Mouse (Mus musculus) right cerebral cortex, adult 18-20 months (tissue): Measurements from ENCODE around the gene Prss44.
"Not testable (repeated sequence)": the region's sequence is repeated elsewhere in the genome, so short reads cannot be mapped to it uniquely, and the experiment has no call there.

Experiments
- DNase-seq: peaks from one replicate; pipeline ENCODE4 v3.0.0; 2022; ENCODE audit warnings: mixed read lengths

Gene Prss44

GRCm38 (mm10) chr9:110813789-110814188 lies at the start of gene Prss44:
Prss44 (plus strand) TSS chr9:110813994.
- DNase-seq, result no peak

GRCm38 (mm10) chr9:110772336-110772735 lies 41.5 kb upstream of the Prss44 start:
- no peak for DNase-seq

- no peak for DNase-seq
Observed at GRCm38 (mm10) chr9:110774403-110775268, 39.2 kb upstream of the Prss44 start.

DNA sequence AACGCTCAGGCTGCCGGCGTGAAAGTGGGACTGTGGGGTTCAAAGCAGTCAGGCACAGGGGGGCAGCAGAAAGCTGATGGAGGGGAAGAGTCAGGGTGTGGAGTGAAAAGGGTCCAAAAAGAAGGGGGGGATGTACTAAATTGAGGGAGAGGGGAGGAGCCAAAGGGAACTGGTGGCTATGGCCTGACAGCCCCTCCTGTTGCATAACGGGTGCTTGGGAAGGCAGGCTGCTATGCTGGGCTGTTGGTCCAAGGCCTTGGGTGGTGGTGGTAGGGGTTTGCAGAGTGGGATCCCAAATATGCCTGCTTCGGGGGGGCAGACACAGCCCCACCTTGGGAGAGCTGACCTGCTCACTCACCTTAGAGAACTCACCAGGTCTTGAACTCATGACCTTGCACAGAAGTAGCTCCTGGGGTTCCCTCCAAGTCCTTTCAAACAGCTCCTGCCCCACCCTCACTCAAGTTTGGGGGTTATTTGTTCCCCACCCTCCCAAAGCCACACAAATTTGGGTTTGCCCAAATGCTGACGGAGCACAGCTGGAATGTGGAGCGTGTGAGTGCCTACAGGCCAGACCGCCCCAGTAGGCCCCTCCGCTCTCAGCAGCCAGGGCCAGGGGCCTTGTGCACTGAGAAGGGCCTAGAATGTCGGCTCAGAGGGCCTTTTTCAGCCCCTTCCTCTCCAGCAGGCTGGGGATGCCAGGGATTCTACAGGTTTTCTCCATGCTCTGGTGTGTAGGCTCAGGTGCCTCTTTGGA lies 38.3 kb upstream of the Prss44 start:
- DNase-seq, result no peak

DNA sequence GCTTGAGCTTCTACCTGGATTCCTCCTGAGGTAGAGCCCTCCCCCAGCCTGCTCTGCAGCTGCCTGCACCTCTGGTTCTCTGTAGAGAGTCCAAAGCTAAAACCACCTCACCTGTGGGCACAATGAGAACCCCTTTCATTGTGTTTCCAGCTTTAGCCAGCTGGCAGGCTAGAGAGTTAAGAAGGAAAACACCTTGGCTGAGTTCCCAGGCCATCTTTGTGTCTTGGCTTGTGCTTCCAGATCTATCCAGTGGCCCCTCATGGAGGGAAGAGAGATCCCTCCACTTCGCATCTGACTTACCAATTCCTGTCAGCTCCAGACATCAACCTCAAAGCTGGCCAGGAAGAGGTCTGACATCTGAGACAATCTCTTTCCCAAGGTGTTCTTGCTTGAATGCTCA lies 35.7 kb upstream of the Prss44 start:
- no peak for DNase-seq

DNA sequence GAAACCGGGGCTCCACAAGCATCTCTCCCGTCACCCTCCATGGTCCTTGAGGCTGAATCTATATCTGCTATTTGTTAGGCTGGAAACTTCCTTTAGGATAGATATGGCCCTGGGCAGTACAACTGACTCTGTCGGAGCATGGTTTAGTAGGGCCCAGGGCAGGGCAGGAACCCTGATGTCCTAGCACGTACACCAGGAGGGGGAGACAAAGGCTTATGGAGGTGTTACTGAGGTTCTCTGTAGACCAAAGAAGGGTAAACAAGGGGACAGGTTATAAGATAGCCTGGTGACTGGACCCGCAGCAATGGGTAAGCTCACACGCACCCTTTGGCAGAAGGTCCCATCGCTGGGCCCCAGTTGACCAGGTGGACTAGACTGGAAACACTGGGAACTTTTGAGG lies 35.2 kb upstream of the Prss44 start:
- DNase-seq, result no peak

DNA sequence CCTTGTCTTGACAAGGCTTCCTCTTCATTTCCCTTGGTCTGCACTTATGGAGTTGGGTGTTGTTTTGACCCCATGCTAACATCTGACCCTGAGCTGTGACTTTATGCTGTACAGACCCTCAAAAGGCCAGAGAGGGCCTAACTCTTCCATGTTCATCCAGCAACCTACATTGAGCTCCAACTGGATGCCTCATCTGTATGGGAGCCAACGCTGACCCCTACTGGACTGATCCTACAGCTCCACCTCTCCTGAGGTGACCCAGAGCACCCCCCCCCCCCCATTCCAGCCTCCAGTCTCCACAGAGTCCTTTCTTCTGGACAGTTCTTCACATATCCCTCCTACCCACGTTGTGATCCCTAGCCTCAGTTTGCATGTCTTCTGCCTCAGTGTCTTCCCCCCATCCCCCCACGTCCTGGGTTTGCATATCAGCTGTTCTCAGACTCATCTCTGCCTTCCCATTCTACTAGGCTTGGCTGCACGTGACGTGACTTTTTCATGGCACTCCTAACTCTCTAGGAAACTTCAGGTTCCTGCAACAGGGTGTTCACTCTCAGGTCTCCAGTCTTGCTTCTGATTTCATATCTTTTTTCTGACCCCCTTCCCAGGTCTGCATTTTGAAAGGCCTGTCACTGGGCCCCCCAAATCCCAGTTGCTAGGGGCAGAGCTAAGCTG lies 34.4 kb upstream of the Prss44 start:
- no peak for DNase-seq

DNA sequence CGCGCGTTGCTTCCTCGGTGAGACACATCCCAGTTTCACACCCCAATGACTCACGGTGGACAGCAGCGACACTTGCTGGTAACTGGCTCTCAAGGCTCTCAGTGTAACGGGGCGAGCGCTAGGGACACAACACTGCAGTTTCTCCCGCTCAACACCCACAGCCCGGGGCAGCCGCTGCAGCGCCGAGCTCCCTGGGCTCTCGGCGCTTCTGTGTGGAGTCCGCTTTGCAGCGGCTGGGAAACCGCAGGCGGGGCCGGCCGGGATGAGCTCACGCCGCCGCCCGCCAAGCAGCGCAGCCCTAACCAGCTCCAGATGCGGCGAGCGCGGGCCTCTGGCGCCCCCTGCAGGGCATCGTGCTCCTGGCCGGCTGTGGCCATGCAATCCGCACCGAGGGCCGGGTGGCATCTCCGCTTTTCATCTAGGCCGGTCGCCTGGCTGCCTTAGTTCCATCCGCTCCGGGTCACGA lies 32.5 kb upstream of the Prss44 start:
- peak; percentile 94 for DNase-seq

DNA sequence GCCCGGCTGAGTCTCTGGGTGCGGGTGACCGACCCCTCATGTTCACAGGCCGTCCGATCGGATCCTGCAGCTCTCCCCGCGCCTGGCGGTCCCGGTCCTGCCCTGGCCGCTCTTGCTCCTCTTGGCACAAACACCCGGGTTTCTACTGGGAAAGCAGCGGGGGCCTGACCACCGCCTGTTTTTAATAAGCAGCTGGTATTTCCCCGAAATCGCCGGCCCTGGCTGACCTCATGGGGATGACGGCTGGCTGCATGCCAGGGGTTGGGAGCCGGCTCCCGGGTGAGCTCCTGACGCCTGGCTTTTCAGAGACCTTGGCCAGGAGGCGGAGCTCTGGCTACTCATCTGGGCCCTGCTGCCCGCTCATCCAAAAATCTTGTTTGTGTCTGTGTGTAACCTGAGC lies 32.1 kb upstream of the Prss44 start:
- DNase-seq, result peak; percentile 66

DNA sequence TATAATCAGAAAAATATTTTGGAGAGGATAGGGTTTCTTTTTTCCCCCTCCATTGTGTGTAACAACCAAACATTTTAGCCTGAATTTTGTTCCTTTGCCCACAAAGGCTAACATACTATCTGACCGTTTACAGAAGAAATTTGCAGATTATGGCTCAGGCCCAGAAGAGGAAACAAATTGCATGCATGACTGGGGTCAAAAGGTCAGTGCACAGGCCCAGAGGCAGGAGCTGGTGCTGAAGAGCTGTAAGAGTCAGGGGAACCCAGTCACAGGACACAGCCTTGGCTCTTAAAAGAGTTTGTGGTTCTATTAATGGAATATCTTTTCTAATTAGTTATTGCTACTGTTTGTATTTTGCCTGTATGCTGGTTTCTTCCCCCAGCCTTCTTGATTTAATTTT lies 30.2 kb upstream of the Prss44 start:
- DNase-seq, result no peak

- no peak for DNase-seq
Observed at GRCm38 (mm10) chr9:110788169-110788568, 25.6 kb upstream of the Prss44 start.

GRCm38 (mm10) chr9:110790462-110790861 lies 23.3 kb upstream of the Prss44 start:
- no peak for DNase-seq

DNA sequence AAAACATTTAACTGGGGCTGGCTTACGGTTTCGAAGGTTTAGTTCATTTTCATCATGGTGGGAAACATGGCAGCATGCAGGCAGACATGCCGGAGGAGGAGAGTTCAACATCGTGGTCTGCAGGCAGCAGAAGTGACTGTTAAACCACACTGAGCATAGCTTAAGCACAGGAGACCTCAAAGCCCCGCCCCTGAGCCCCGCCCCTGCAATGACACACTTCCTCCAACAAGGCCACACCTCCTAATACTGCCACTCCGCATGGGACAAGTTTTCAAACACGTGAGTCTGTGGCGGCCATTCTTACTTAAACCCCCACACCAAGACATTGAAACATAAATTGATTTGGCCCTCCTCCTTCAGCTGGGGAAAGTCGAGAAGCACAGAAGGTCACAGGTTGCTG lies 16.8 kb upstream of the Prss44 start:
- DNase-seq, result no peak

- DNase-seq, result no peak
Observed at GRCm38 (mm10) chr9:110797866-110798265, 15.9 kb upstream of the Prss44 start, which contains the start of gene Prss42. Prss42 (plus strand) TSS chr9:110798166.

- DNase-seq, result no peak
Observed at GRCm38 (mm10) chr9:110800834-110801479, 12.8 kb upstream of the Prss44 start.

DNA sequence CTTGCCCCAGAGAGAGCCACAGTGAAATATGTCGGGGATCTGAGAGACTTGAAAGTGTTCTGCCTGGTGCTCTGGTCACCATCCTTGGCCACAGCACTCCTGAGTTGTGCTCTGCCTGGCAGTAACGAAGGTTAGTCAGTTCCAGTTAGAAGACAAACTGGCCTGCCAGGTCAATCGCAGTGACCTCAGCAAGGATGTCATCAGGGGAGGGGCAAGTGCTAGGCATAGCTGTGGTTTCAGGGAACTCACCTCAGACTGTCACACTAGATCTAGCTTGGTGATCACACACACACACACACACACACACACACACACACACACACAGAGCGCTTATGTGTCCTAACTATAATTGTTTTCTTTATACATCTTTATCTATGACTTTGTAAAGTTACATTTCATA lies 10.5 kb upstream of the Prss44 start:
- DNase-seq, result no peak

DNA sequence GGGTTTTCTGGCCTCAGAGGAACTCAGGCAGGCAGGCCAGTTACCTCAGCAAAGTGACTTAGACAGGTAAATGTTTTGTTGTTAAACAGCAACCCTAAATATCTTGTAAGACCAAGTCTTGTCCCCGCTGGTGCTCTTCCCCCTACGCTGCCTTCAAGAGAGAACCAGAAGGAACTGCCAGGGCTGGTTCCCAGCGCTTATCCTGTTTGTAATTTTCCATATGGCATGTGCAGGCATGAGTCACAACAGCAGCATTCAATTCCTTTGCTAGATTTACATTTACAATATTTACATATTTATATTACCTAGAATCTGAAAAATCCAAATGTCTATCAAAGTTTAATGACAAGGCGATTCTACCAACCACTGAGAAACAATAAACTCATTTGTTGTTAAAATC lies 3.7 kb upstream of the Prss44 start:
- peak; percentile 23 for DNase-seq

GRCm38 (mm10) chr9:110820546-110820945 lies 6.8 kb downstream of the Prss44 start:
- DNase-seq, result not testable (repeated sequence)

DNA sequence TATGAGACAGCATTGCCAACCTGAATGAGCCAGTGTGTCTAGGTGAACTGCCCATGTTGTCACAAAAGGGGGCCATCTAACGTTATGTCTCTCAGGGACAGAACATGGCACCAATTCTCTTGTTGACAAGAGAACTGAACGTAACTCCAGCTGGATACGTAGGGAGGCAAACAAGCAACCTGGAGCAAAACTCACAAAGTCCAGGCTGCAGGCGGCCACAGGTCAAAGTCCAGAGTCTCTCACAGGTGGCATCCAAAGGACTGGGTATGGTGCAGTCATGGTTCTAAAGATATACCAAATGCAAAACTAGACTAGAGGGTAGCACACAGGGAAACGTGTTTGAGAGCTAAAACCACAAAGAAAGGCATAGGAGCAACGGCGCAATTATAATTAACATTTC lies 7.6 kb downstream of the Prss44 start:
- DNase-seq, result no peak

DNA sequence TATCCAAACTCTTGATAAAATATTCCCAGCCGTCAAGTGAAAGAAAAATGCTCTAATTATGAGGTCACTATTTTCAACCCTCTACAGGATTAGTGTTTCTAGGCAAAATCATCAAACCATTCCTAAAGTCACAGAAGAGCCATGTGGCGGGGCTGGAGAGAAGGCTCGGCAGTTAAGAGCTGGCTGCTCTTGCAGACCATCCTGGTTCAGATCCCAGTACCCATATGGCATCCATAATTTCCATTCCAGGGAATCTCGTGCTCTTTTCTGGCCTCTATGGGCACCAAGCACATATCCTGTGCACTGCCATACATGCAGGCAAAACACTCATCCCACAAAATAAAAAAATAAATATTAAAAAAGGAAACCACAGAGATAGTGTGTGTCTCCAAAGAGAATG lies 11.6 kb downstream of the Prss44 start:
- DNase-seq, result no peak

GRCm38 (mm10) chr9:110825832-110826231 lies 12.0 kb downstream of the Prss44 start:
- no peak for DNase-seq

DNA sequence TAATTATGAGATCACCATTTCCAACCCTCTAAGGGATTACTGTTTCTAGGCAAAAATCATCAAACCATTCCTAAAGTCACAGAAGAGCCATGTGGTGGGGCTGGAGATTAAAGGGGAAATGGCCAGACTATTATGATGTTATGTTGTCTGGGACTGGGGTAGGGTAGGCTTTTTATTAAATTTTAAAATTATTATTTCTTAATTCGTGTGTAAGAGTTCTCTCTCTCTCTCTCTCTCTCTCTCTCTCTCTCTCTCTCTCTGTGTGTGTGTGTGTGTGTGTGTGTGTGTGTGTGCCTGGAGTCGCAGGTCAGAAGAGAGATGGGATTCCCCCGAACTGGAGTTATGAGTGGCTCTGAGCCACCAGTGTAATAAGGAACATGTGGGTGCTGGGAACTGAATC lies 12.6 kb downstream of the Prss44 start, which contains the start of gene Prss43:
Prss43 (plus strand) TSS at position 301 of the 400 bp plus-strand sequence.
- no peak for DNase-seq

- DNase-seq, result no peak
Observed at GRCm38 (mm10) chr9:110833021-110833420, 19.2 kb downstream of the Prss44 start.
